8 mouse cellular contexts compared by ENCODE assay signal in the genomic region with DNA sequence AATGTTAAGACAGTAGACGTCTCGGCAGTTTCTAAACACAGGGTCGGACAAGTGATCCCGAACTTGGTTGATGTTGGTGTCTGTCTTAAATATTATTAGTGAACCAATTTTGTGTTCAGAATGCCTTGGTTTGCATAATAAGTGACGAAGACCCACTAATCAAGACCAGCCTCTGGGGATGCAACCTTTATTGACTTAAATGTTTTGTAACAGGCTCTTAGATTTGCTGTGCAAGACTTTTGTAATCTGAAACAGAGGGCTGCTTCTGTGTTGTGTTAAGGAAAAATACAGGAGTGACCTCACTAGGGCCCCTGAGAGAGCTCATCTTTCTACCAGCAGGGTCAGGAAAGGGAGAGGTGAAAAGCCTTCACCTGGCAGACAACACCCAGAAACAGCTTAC.
DNase-seq lines count a peak whose midpoint lies in the region; ATAC-seq and TF ChIP-seq lines count a peak whose summit lies in the region.

No protein-coding gene starts in this region.

- TF ChIP-seq CTCF in lung, postnatal 0 days (IDR thresholded peaks at IDR 0.05): no peak
- no peak for TF ChIP-seq CTCF in lung, adult 2 months (IDR thresholded peaks at IDR 0.05; ENCODE audit: insufficient read depth, low read length)

- no peak overlapping the region for H3K9ac ChIP-seq in forebrain, embryonic 11.5 days (ENCODE audit: low read length)
- no peak overlapping the region for H3K9ac ChIP-seq in lung, postnatal 0 days (replicated peaks; ENCODE audit: low read depth)
- H3K9ac ChIP-seq in limb, embryonic 15.5 days: no peak overlapping the region
- peak overlapping the region; percentile 2; the same call in 1 of the 2 replicates for H3K9ac ChIP-seq in stomach, embryonic 16.5 days (ENCODE audit: low read length)

- H3K9me3 ChIP-seq in forebrain, embryonic 10.5 days: no peaks in the 10 kb centered on the region
- H3K9me3 ChIP-seq in forebrain, embryonic 11.5 days (ENCODE audit: control insufficient read depth, low read length): no peaks in the 10 kb centered on the region
- H3K9me3 ChIP-seq in lung, postnatal 0 days (ENCODE audit: low read length): no peaks in the 10 kb centered on the region
- no peaks in the 10 kb centered on the region for H3K9me3 ChIP-seq in limb, embryonic 15.5 days
- H3K9me3 ChIP-seq in stomach, embryonic 16.5 days (replicated peaks; ENCODE audit: control insufficient read depth, low read length): no peaks in the 10 kb centered on the region

- H3K27me3 ChIP-seq in forebrain, embryonic 10.5 days (ENCODE audit: poor library complexity, severe bottlenecking): no peaks in the 10 kb centered on the region
- no peaks in the 10 kb centered on the region for H3K27me3 ChIP-seq in forebrain, embryonic 11.5 days (ENCODE audit: control insufficient read depth, insufficient read depth, low read length)
- no peaks in the 10 kb centered on the region for H3K27me3 ChIP-seq in lung, postnatal 0 days (replicated peaks; ENCODE audit: insufficient read depth, low read length)
- no peaks in the 10 kb centered on the region for H3K27me3 ChIP-seq in limb, embryonic 15.5 days
- H3K27me3 ChIP-seq in stomach, embryonic 16.5 days (ENCODE audit: control insufficient read depth, insufficient read depth, low read length): no peaks in the 10 kb centered on the region

- no peak for TF ChIP-seq POLR2A in lung, adult 2 months (IDR thresholded peaks at IDR 0.05; ENCODE audit: borderline replicate concordance, extremely low read depth, low read depth, low read length)

- H3K4me3 ChIP-seq in forebrain, embryonic 10.5 days: peak overlapping the region; percentile 38
- no peak overlapping the region for H3K4me3 ChIP-seq in forebrain, embryonic 11.5 days (ENCODE audit: low read depth, low read length)
- H3K4me3 ChIP-seq in lung, postnatal 0 days (ENCODE audit: low read depth, low read length): no peak overlapping the region
- H3K4me3 ChIP-seq in lung, adult 2 months (replicated peaks; ENCODE audit: extremely low read depth, low read depth, low read length): no peak overlapping the region
- no peak overlapping the region for H3K4me3 ChIP-seq in limb, embryonic 15.5 days
- H3K4me3 ChIP-seq in stomach, embryonic 16.5 days (replicated peaks; ENCODE audit: low read length): peak overlapping the region; percentile 13

- 0 out of 2 replicates have a peak, but pooled peaks cover 5% of the 10 kb centered on the region for H3K4me1 ChIP-seq in forebrain, embryonic 10.5 days
- H3K4me1 ChIP-seq in forebrain, embryonic 11.5 days (replicated peaks; ENCODE audit: control insufficient read depth, insufficient read depth, low read length): no peaks in the 10 kb centered on the region
- no peaks in the 10 kb centered on the region for H3K4me1 ChIP-seq in lung, postnatal 0 days (ENCODE audit: insufficient read depth, low read depth, low read length)
- no peaks in the 10 kb centered on the region for H3K4me1 ChIP-seq in lung, adult 2 months (ENCODE audit: control insufficient read depth, insufficient read depth, low read length)
- no peaks in the 10 kb centered on the region for H3K4me1 ChIP-seq in limb, embryonic 15.5 days
- H3K4me1 ChIP-seq in stomach, embryonic 16.5 days (ENCODE audit: control insufficient read depth, insufficient read depth, low read length): no peaks in the 10 kb centered on the region

- 74% methylated on average over 5 of the region's 5 CpGs for WGBS in forebrain, embryonic 10.5 days
- 78% methylated on average over 5 of the region's 5 CpGs for WGBS in forebrain, embryonic 11.5 days
- 66% methylated on average over 5 of the region's 5 CpGs for WGBS in lung, postnatal 0 days
- 74% methylated on average over 5 of the region's 5 CpGs for WGBS in lung, adult 2 months
- WGBS in limb, embryonic 15.5 days: 55% methylated on average over 5 of the region's 5 CpGs
- 62% methylated on average over 5 of the region's 5 CpGs for WGBS in stomach, embryonic 16.5 days

- no peak overlapping the region for H3K4me2 ChIP-seq in forebrain, embryonic 11.5 days (ENCODE audit: low read depth, low read length, severe bottlenecking)
- peak overlapping the region; percentile 41 for H3K4me2 ChIP-seq in lung, postnatal 0 days (replicated peaks; ENCODE audit: low read depth, low read length)
- peak overlapping the region; percentile 47 for H3K4me2 ChIP-seq in limb, embryonic 15.5 days
- H3K4me2 ChIP-seq in stomach, embryonic 16.5 days (ENCODE audit: low read depth, low read length): peak overlapping the region; percentile 41; the same call in 1 of the 2 replicates

- H3K36me3 ChIP-seq in forebrain, embryonic 10.5 days (replicated peaks): no peaks in the 10 kb centered on the region
- no peaks in the 10 kb centered on the region for H3K36me3 ChIP-seq in forebrain, embryonic 11.5 days (ENCODE audit: control insufficient read depth, insufficient read depth, low read length)
- H3K36me3 ChIP-seq in lung, postnatal 0 days (ENCODE audit: insufficient read depth, low read length): no peaks in the 10 kb centered on the region
- H3K36me3 ChIP-seq in limb, embryonic 15.5 days: no peaks in the 10 kb centered on the region
- H3K36me3 ChIP-seq in stomach, embryonic 16.5 days (ENCODE audit: control insufficient read depth, insufficient read depth, low read length): no peaks in the 10 kb centered on the region

- no peak for DNase-seq in forebrain, embryonic 10.5 days (ENCODE audit: extremely low spot score, low spot score)
- no peak for DNase-seq in forebrain, embryonic 11.5 days (ENCODE audit: low spot score)
- no peak for DNase-seq in lung, postnatal 0 days (ENCODE audit: low spot score)
- no peak for DNase-seq in lung, adult 2 months
- no peak for DNase-seq in cerebellum, postnatal 4 days (ENCODE audit: low spot score in 2 of 2)
- DNase-seq in right cerebral cortex, postnatal 36 days (ENCODE audit: low spot score in 2 of 2): no peak

- ATAC-seq in forebrain, embryonic 11.5 days (replicated peaks; ENCODE audit: low FRiP score): no peak; the same call in 1 of the 2 replicates
- peak; percentile 11; the same call in 1 of the 2 replicates for ATAC-seq in lung, postnatal 0 days
- ATAC-seq in limb, embryonic 15.5 days (ENCODE audit: insufficient number of reproducible peaks, low FRiP score, low TSS enrichment, low read depth): no peak
- peak; percentile 10; the same call in 1 of the 2 replicates for ATAC-seq in stomach, embryonic 16.5 days (ENCODE audit: insufficient read depth, low FRiP score)

- TF ChIP-seq EP300 in lung, postnatal 0 days (IDR thresholded peaks at IDR 0.05): no peak

- H3K27ac ChIP-seq in forebrain, embryonic 10.5 days: no peak overlapping the region
- H3K27ac ChIP-seq in forebrain, embryonic 11.5 days (ENCODE audit: low read depth, low read length): no peak overlapping the region
- H3K27ac ChIP-seq in lung, postnatal 0 days (ENCODE audit: low read length): no peak overlapping the region
- H3K27ac ChIP-seq in limb, embryonic 15.5 days: no peak overlapping the region
- H3K27ac ChIP-seq in stomach, embryonic 16.5 days (ENCODE audit: low read length): no peak overlapping the region

Comparison
In these comparisons a context has a peak if more than half of its experiments do, and no peak if none do; other contexts are left out.
1. H3K4me3 ChIP-seq: peak in forebrain, embryonic 10.5 days (single experiment) and stomach, embryonic 16.5 days (single experiment); none in forebrain, embryonic 11.5 days (single experiment), lung, postnatal 0 days (single experiment), lung, adult 2 months (single experiment) and limb, embryonic 15.5 days (single experiment).
2. ATAC-seq: peak in lung, postnatal 0 days (single experiment) and stomach, embryonic 16.5 days (single experiment); none in forebrain, embryonic 11.5 days (single experiment) and limb, embryonic 15.5 days (single experiment).